Mouse (Mus musculus) CD8-positive naive resting alpha-beta T cell, adult 2 months (primary cell): ENCODE measurements around the gene Nop14.
A peak's percentile ranks its signal among the peaks of the same experiment; 100 is the strongest.

Experiments
- DNase-seq, 2 experiments: peaks; one replicate each; pipeline ENCODE4 v3.0.0; 2022; ENCODE audit warnings: low read depth in 2 of 2, low spot score in 2 of 2

Nop14 gene

GRCm38 (mm10) chr5:34659686-34660590 is at the start of gene Nop14, which contains the start of gene Grk4:
TSS of gene Nop14 (minus strand) at chr5:34660148.
TSS of gene Grk4 (plus strand) at chr5:34660379.
- peak; percentile 99 for DNase-seq

- DNase-seq, result no peak
These were observed 48.5 kb upstream of the Nop14 start for GRCm38 (mm10) chr5:34708436-34708835.

GRCm38 (mm10) chr5:34695521-34695920 is 35.6 kb upstream of the Nop14 start:
- DNase-seq, result no peak

- DNase-seq, result no peak
These were observed 32.8 kb upstream of the Nop14 start for GRCm38 (mm10) chr5:34692782-34693181.

GRCm38 (mm10) chr5:34689868-34690267 is 29.9 kb upstream of the Nop14 start:
- DNase-seq, result no peak

- no peak for DNase-seq
These were observed 10.3 kb upstream of the Nop14 start for GRCm38 (mm10) chr5:34670280-34670679.

- DNase-seq, result no peak
These were observed 9.5 kb upstream of the Nop14 start for GRCm38 (mm10) chr5:34669493-34669892.

- no peak for DNase-seq
These were observed 3.3 kb upstream of the Nop14 start for GRCm38 (mm10) chr5:34663231-34663630.

GRCm38 (mm10) chr5:34661909-34662308 is 2.0 kb upstream of the Nop14 start:
- no peak for DNase-seq

GRCm38 (mm10) chr5:34660591-34661130 is 713 bp upstream of the Nop14 start:
- no peak for DNase-seq

GRCm38 (mm10) chr5:34657556-34657955 is 2.4 kb downstream of the Nop14 start:
- DNase-seq, result no peak

- no peak for DNase-seq
These were observed 5.1 kb downstream of the Nop14 start for GRCm38 (mm10) chr5:34654881-34655280.

- DNase-seq, result no peak
These were observed 7.0 kb downstream of the Nop14 start for GRCm38 (mm10) chr5:34652961-34653360.

- DNase-seq, result peak; percentile 71 to 77
These were observed 12.4 kb downstream of the Nop14 start for GRCm38 (mm10) chr5:34647581-34647980.

- DNase-seq, result peak; percentile 9 to 23
These were observed 17.0 kb downstream of the Nop14 start for GRCm38 (mm10) chr5:34642932-34643331.

- DNase-seq, result no peak
These were observed 18.0 kb downstream of the Nop14 start for GRCm38 (mm10) chr5:34641991-34642390.

GRCm38 (mm10) chr5:34637591-34638156 is 22.3 kb downstream of the Nop14 start:
- no peak for DNase-seq

- peak; percentile 50 to 71 for DNase-seq
These were observed 23.3 kb downstream of the Nop14 start, which contains the start of gene Mfsd10 for GRCm38 (mm10) chr5:34636481-34637287. TSS of gene Mfsd10 (minus strand) at chr5:34637212.

- no peak for DNase-seq
These were observed 24.2 kb downstream of the Nop14 start for GRCm38 (mm10) chr5:34635665-34636192.

- DNase-seq, result no peak
These were observed 25.1 kb downstream of the Nop14 start for GRCm38 (mm10) chr5:34634746-34635400.
